Mouse (Mus musculus) heart, postnatal 0 days (tissue): Measurements from ENCODE around the gene Gm43191.

Source experiments
- CTCF ChIP-seq: IDR thresholded peaks from 2 replicates; pipeline ENCODE4 v1.5.1; 2016; ENCODE audit warnings: antibody characterized with exemption, control low read depth, low read depth
- EP300 ChIP-seq: IDR thresholded peaks from 2 replicates; pipeline ENCODE4 v1.6.1; 2016; ENCODE audit warnings: antibody characterized with exemption, low read depth

DNA sequence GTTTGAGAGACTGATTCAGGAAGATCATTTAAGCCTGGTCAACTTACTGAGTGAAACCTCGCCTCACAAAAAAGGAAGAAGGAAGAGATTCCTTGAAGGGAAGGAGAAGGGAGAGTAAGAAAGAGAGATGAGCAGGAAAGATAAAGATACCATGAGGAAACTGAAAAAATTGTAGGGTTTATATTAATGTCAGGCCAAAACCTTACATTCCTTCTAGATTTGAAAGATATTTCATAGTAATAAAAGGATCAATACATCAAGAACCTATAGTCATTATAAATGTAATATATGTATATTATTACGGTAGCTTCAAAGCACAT lies 14.6 kb upstream of the Gm43191 start:
- no peak for TF ChIP-seq CTCF
- no peak for TF ChIP-seq EP300
